Mouse (Mus musculus) ES-Bruce4 (cell line): ENCODE results near the gene Rnase4.

Source experiments
- CTCF ChIP-seq: IDR thresholded peaks from one replicate; pipeline ENCODE4 v1.8.1; 2011; ENCODE audit warnings: low read depth, low read length
- EP300 ChIP-seq: IDR thresholded peaks from 2 replicates; pipeline ENCODE4 v1.6.1; 2011; ENCODE audit warnings: low read depth, low read length; ENCODE audit not compliant: insufficient read depth
- POLR2A ChIP-seq: IDR thresholded peaks from one replicate; pipeline ENCODE4 v1.8.1; 2011; ENCODE audit warnings: low read length; ENCODE audit not compliant: insufficient read depth

- TF ChIP-seq POLR2A (no peak), CTCF (no peak), EP300 (no peak)
Measured at GRCm38 (mm10) chr14:51149164-51149563, 58.3 kb downstream of the Rnase4 start.
